Mouse (Mus musculus) adrenal gland, adult (tissue): ENCODE measurements at regions not wholly inside any gene's neighbourhood (a gene's known extent, or its start where the extent isn't known, plus 50 kb on each side); places are given as distances from the start of the nearest gene placed in this dataset.
"Not testable (repeated sequence)": the region's sequence is repeated elsewhere in the genome, so short reads cannot be mapped to it uniquely, and the experiment has no call there.

Experiments used
- DNase-seq, 2 experiments: peaks; one replicate each; pipeline ENCODE4 v3.0.0; 2022 to 2023; ENCODE audit warnings: low spot score in 1 of 2; ENCODE audit not compliant: inconsistent age in 2 of 2

- DNase-seq: no peak
These were observed 294.0 kb upstream of the Arglu1 start for GRCm38 (mm10) chr8:8984159-8984828.

DNA sequence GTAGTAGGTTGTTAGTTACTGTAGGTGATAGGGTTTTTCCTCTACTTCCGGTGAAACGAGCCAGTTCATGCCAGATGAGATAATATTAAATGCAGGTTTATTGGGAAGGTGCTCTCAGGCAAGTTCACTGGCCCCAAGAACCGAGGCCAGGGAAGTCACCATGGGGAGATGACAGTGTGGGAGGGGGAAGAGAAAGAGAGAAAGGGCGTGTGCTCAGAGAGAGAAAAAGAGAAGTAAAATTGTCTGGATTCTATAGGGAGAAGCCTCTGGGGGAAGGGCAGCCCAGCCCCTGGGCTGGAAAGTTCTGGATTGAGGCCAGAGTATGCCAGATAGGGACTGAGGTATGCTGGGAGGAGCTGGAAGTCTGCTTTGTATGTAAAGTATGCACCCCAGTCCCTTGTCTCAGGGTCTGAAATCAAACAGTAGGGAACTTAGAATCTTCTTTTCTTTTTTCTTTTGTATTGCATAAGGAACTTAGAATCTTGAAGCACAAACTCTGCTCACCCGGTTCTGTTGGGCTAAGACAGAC, 292.9 kb upstream of the Arglu1 start:
- no peak for DNase-seq

GRCm38 (mm10) chr8:8978969-8979368, 288.6 kb upstream of the Arglu1 start:
- DNase-seq: no peak

- no peak for DNase-seq
These were observed 283.4 kb upstream of the Arglu1 start for GRCm38 (mm10) chr8:8973769-8974168.

- DNase-seq: no peak
These were observed 283.0 kb upstream of the Arglu1 start for GRCm38 (mm10) chr8:8973334-8973733.

- no peak for DNase-seq
These were observed 280.5 kb upstream of the Arglu1 start for GRCm38 (mm10) chr8:8970776-8971175.

DNA sequence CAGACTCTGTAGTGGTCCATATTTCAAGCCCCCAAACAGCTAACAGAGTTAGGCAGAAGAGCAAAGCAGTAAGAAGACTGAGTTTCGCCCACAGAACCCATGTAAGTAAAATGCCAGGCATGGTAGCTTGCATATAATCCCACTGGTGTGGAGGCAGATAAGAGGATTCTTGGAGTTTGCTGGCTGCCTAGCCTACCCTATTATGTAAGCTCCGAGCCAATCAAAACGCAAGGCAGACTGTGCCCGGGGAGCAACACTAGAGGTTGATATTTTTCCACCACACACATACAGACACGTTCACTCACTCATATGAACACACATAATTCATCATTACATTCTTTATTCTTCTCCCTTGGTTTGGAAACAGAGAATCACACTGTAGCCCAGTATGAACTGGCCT, 280.0 kb upstream of the Arglu1 start:
- DNase-seq: no peak

DNA sequence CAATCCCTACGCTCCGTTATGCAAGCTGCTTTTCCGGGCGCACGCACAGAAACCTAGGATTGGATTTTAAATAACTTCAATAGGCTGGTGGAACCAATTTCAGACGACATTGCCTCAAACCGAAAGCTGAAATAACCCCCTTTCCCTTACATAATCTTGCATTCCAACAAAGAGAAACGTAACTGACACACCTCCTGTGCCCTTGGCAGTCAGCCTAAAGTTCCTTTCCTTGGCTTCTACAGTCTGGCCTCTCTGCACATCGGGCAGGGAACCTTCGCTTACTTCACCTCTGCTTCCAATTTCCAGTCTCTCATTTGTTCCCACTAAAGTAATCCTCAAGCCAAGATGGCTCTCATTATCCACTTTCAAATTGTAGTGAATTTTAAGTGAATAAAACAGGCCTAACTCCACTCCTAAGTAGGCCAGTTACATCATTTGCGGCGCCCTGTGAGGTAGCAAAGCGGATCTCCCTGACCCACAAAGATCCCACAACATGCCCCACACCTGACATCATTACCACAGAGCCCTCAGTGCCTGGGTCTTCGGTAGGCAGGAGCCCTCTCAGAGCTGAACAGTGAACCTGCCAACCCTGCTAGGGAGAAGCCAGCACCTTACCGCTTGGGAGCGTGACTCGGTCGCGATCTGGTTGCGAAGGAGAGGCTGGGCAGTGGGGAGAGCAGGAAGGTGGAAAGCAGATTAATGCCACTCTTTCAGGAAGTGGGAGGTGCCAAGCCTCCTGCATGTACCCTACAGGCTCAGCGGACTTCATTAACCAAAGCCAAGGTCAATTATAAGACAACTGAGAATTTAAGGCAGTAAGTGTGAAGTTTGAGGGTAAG, 279.0 kb upstream of the Arglu1 start:
- peak in 1 of 2 experiments; percentile 56 for DNase-seq

- no peak for DNase-seq
These were observed 276.3 kb upstream of the Arglu1 start for GRCm38 (mm10) chr8:8966658-8967048.

GRCm38 (mm10) chr8:8965983-8966657, 275.8 kb upstream of the Arglu1 start:
- DNase-seq: no peak

DNA sequence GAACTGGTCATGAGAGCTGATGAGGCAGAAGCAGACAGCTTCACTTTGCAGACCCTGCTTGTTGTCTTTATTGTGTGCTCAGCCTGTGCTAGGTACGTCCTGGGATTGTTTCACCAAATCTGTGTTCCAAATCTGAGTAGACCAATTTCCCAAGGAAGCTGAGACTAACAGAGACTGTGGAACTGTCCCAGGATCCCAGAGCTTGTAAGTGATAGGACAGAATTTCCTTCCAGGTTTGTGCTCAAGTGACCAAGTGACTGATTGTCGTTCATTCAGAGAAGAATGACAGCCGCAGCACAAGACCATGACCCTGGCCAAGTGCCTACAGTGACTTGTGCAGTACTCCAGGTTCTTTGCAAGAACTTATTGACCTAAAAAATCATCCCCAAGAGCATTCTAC, 269.9 kb upstream of the Arglu1 start:
- no peak for DNase-seq

DNA sequence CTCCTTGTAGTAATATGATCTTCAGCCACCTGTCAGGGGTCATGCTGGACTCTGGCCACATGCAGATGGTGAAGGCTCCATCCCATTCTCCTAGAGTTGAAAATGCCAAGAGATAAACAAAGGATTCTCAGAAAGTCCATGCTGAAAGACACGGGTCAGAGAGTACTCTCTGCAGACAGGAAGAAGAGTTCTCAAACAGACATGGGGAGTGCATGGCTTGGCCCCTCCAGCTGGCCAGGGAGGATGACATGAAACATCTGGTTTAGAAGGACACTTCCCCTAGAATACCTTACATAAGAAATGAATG, 269.4 kb upstream of the Arglu1 start:
- no peak for DNase-seq

GRCm38 (mm10) chr8:8959021-8959786, 268.9 kb upstream of the Arglu1 start:
- DNase-seq: no peak

DNA sequence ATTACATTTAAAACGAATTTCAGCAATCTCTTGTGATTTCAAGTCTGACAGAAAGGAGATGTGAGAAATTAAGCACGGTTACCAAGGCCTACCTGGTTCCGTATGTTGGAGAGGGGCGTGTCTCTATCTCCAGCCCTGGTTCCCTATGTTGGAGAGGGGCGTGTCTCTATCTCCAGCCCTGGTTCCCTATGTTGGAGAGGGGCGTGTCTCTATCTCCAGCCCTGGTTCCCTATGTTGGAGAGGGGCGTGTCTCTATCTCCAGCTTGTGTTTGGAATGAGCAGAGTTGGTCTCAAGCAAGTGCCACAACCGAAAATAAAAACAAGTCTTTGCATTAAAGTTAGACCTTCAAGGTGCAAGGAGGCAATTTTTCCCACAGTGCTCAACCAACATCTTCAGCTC, 267.8 kb upstream of the Arglu1 start:
- not testable (repeated sequence) for DNase-seq

DNA sequence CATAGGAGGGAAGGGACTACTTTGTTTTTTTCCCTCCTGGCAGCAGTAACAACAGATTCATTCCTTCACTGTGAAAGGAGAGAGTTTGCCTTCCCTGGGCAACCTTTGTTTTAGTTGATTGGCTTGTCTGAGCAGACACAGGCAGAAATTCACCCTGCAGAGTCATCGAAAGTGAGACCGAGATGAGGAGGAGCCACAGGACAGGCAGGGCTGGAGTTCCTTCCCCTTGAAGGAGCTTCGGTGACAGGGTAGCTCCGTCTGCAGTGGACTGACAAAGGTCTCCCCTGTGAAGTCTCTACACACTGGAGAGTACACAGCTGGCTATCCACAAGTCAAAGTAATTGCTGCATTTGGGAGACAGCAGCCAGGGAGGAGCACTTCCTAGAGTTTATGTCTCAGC, 261.9 kb upstream of the Arglu1 start:
- DNase-seq: no peak

- no peak for DNase-seq
These were observed 260.9 kb upstream of the Arglu1 start for GRCm38 (mm10) chr8:8951186-8951585.

- DNase-seq: no peak
These were observed 257.3 kb upstream of the Arglu1 start for GRCm38 (mm10) chr8:8947516-8948161.

- no peak for DNase-seq
These were observed 252.7 kb upstream of the Arglu1 start for GRCm38 (mm10) chr8:8942991-8943390.

DNA sequence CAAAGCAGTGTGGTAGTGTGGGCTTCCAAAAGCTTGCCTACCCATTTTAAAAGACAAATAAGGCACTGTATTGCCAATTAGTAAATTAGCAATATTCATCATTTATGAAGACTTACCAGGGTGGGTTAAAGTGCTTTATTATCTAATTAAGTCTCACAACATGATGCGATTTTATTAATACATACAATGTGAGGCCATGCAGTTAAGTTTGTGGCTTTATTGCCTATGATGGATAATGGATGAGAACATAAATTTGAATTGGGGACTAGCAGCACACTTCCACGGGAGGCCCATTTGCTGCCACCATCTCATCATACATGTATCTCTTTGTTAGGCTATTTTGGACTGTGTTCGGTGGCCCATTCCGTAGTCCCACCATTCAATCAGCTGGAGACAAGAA, 250.6 kb upstream of the Arglu1 start:
- no peak for DNase-seq

GRCm38 (mm10) chr8:8938536-8938935, 248.2 kb upstream of the Arglu1 start:
- no peak for DNase-seq

GRCm38 (mm10) chr8:8932466-8932865, 242.1 kb upstream of the Arglu1 start:
- no peak for DNase-seq
